19 mouse cellular contexts compared by ENCODE assay signal in genomic region chr11:79675994-79676393, GRCm38 (mm10).
DNase-seq lines count a peak whose midpoint lies in the region; ATAC-seq and TF ChIP-seq lines count a peak whose summit lies in the region.
"Had no signal": no experiment of that assay in that cellular context is flagged by ENCODE, and none has a peak within 500 bp of the region (broad histone marks: within the 10 kb centered on the region; RNA-seq: fewer than 3 reads in every experiment).

No protein-coding gene starts in this region.

- no peaks in the 10 kb centered on the region for H3K36me3 ChIP-seq in testis, adult 2 months (ENCODE audit: control insufficient read depth, insufficient read depth, low read length)
- H3K36me3 ChIP-seq in hindbrain, embryonic 13.5 days = peaks cover 3% of the 10 kb centered on the region
- H3K36me3 ChIP-seq: stomach, embryonic 15.5 days had no signal

- peaks cover 6% of the 10 kb centered on the region for H3K4me1 ChIP-seq in testis, adult 2 months (ENCODE audit: control insufficient read depth, insufficient read depth, low read length)
- H3K4me1 ChIP-seq in hindbrain, embryonic 13.5 days (replicated peaks) = peaks cover 57% of the 10 kb centered on the region
- peaks cover 89% of the 10 kb centered on the region for H3K4me1 ChIP-seq in olfactory bulb, adult 2 months (ENCODE audit: control insufficient read depth, insufficient read depth, low read length)
- H3K4me1 ChIP-seq: stomach, embryonic 15.5 days had no signal

- no peaks in the 10 kb centered on the region for H3K9me3 ChIP-seq in hindbrain, embryonic 13.5 days
- H3K9me3 ChIP-seq: stomach, embryonic 15.5 days had no signal

- peak overlapping the region; percentile 81 for H3K27ac ChIP-seq in layer of hippocampus, adult 2 months
- H3K27ac ChIP-seq in testis, adult 2 months (ENCODE audit: control insufficient read depth, insufficient read depth, low read depth, low read length) = no peak overlapping the region
- H3K27ac ChIP-seq in hindbrain, embryonic 13.5 days = peak overlapping the region; percentile 76
- peak overlapping the region; percentile 95 for H3K27ac ChIP-seq in olfactory bulb, adult 2 months (ENCODE audit: insufficient read depth, low read depth, low read length)
- H3K27ac ChIP-seq: stomach, embryonic 15.5 days had no signal

- no peak overlapping the region for H3K4me3 ChIP-seq in layer of hippocampus, adult 2 months
- H3K4me3 ChIP-seq in testis, adult 2 months (ENCODE audit: control insufficient read depth, low read depth, low read length) = peak overlapping the region; percentile 82
- no peak overlapping the region for H3K4me3 ChIP-seq in hindbrain, embryonic 13.5 days
- H3K4me3 ChIP-seq in olfactory bulb, adult 2 months (ENCODE audit: insufficient read depth, low read depth, low read length) = no peak overlapping the region
- H3K4me3 ChIP-seq: erythroblast, embryonic 14.5 days; stomach, embryonic 15.5 days had no signal

- no peak for TF ChIP-seq POLR2A in testis, adult 2 months (IDR thresholded peaks at IDR 0.05; ENCODE audit: control insufficient read depth, low read depth, low read length)
- TF ChIP-seq POLR2A in olfactory bulb, adult 2 months (IDR thresholded peaks at IDR 0.05; ENCODE audit: insufficient read depth, low read depth, low read length) = no peak

- no peak for TF ChIP-seq CTCF in layer of hippocampus, adult 2 months (conservative IDR thresholded peaks at IDR 0.05)
- TF ChIP-seq CTCF in testis, adult 2 months (IDR thresholded peaks at IDR 0.05; ENCODE audit: control insufficient read depth, insufficient read depth, insufficient replicate concordance, low read depth, low read length) = no peak
- TF ChIP-seq CTCF in olfactory bulb, adult 2 months (IDR thresholded peaks at IDR 0.05; ENCODE audit: insufficient read depth, low read depth, low read length) = no peak

- ATAC-seq in hindbrain, embryonic 13.5 days (ENCODE audit: low FRiP score) = no peak
- ATAC-seq in erythroid progenitor cell, adult 5-6 weeks (replicated peaks; ENCODE audit: low FRiP score, poor library complexity, severe bottlenecking) = no peak
- ATAC-seq: intestine, embryonic 16.5 days; Patski had no signal

- 79% methylated on average over 6 of the region's 6 CpGs for WGBS in hindbrain, embryonic 13.5 days
- WGBS in olfactory bulb, adult 2 months = 38% methylated on average over 6 of the region's 6 CpGs

- no peak overlapping the region for H3K4me2 ChIP-seq in hindbrain, embryonic 13.5 days
- H3K4me2 ChIP-seq: stomach, embryonic 15.5 days had no signal

- no peaks in the 10 kb centered on the region for H3K27me3 ChIP-seq in testis, adult 2 months (ENCODE audit: control insufficient read depth, insufficient read depth, low read length)
- no peaks in the 10 kb centered on the region for H3K27me3 ChIP-seq in hindbrain, embryonic 13.5 days
- H3K27me3 ChIP-seq: Patski; stomach, embryonic 15.5 days had no signal

- H3K9ac ChIP-seq in hindbrain, embryonic 13.5 days = 0 out of 2 replicates have a peak overlapping the region, but pooled peaks have one; percentile 13
- H3K9ac ChIP-seq: stomach, embryonic 15.5 days had no signal

- DNase-seq in layer of hippocampus, adult 2 months (ENCODE audit: low spot score in 2 of 2) = no peak
- no peak for DNase-seq in layer of hippocampus, adult 9-11 months
- no peak for DNase-seq in testis, postnatal 10 days (ENCODE audit: low spot score)
- DNase-seq in embryo, embryonic 10.5 days (ENCODE audit: low spot score) = no peak
- DNase-seq: cerebellum, adult 18-20 months; gastrocnemius, postnatal 25 days; heart, postnatal 10 days; left cerebral cortex, postnatal 4 days; lung, adult 18-20 months; lung, postnatal 36 days; thymus, postnatal 25 days had no signal
